Mouse (Mus musculus) liver, embryonic 14.5 days (tissue): ENCODE results near the gene Hemk1.

Experiments
- CTCF ChIP-seq: IDR thresholded peaks from 2 replicates; pipeline ENCODE4 v1.5.1; 2016; ENCODE audit warnings: antibody characterized with exemption, low read depth, control low read depth
- EP300 ChIP-seq: IDR thresholded peaks from 2 replicates; pipeline ENCODE4 v1.6.1; 2016; ENCODE audit warnings: antibody characterized with exemption, low read depth

- TF ChIP-seq CTCF (no peak), EP300 (no peak)
Observed at GRCm38 (mm10) chr9:107330791-107331190, 7.4 kb downstream of the Hemk1 start.
